Mouse (Mus musculus): Measurements from ENCODE around the gene Sik3.
"Not testable (repeated sequence)": the region's sequence is repeated elsewhere in the genome, so short reads cannot be mapped to it uniquely, and the experiment has no call there.

Sik3 gene

DNA sequence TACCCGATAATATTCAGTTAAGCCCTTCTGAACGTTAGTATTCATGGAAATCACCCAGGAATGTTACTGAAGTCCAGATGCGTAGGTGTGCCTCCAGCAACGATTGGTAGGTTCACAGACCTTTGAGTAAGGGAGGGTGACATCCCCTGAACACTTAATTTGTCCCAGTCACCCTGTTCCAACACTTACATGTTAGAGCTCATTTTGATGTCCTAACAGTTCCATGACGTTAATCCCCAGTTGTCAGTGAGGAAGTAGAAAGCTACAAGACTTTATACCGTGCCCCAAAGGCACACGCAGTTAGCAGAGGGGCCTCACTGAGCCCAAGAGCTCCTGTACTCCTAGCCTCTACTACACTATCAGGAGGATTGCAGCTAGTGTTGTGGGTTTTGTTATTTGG, 36.9 kb downstream of the Sik3 start:
- intact Hi-C loops (cut with DNase I) = no loop called here

DNA sequence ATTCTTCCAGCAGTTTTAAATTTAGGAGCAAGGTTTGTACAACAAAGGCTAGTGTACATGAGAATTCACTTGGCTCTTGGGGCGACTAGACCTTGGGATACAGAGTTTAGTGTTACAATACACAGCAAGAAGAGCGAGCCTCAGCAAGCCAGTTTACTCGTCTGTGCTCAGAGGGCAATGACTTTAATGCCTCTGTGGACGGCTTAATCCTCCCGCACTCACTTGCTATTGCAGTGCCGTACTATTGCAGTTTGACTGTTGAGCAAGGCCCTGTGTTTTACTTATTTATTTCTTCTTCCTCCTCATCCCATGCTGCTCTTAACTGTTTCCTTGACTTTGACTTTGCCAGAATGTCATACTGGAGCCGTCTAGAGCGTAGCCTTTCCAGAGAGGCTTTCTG, 37.6 kb downstream of the Sik3 start:
- intact Hi-C loops (cut with DNase I) = no loop called here

DNA sequence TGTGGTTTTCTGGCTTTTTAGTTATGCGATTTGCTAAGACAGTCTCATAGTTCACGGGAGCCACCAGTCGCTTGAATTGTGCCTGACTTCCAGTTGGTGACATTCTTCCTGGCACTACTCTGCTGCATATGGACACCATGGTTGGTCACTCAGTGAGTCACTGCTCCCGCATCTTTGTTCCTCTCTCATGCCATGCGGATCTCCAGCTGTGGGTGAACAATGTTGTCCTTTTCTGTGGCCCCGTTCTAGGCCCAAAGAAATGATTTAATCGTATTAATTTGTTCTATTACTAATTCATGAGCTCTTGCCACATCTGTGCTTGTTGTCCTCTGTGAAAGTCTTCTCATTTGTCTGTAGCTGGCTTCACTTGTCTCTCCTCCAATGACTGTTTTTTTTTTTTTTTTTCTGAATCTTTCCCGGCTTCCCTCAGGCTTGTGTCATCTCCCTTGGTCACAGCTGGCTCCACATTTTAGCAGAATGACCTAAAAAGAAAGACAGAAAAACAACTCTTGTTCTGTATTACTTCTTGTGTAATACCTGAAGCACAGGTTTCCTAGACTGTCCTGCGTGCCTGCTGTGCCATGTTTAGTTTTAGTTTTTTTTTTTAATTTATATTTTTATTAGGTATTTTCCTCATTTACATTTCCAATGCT, 40.5 kb downstream of the Sik3 start:
- intact Hi-C loops (cut with DNase I) = no loop called here

DNA sequence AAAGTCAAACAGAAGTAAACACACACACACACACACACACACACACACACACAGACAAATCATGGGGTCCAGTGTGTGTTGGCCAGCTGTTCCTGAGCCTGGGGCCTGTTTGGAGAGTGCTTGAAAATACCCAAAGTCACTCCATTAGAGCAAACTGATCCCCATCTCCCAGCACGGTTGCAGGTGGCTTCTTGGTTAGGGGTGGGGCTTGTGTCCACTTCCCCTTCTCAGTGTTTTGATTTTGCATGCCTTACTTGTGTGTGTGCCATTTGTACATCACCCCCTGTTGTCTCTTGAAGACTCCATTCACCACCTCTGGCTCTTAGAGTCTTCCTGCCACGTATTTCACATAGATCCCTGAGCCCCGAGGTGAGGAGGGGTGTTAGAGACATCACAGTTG, 45.4 kb downstream of the Sik3 start:
- intact Hi-C loops (cut with DNase I) = no loop called here

DNA sequence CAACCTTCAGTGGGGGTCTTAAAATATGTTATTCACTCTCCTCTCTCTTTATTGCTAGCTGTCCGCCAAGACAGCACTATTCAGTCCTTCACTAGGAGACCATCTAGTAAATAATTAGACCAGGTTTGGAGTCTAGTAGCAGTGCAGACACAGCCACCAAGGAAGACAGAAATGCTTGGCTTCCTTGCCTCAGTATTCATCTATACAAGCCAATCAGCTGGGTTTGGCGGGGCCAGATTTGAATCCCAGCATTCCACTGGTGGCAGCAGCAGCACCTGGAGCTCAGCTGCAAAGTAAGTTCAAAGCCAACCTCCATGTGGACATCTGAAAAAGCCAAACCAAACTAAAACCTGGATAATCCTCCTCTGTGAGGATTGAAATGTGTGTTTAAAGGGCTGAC, 47.6 kb downstream of the Sik3 start:
- intact Hi-C loops (cut with DNase I) = no loop called here

DNA sequence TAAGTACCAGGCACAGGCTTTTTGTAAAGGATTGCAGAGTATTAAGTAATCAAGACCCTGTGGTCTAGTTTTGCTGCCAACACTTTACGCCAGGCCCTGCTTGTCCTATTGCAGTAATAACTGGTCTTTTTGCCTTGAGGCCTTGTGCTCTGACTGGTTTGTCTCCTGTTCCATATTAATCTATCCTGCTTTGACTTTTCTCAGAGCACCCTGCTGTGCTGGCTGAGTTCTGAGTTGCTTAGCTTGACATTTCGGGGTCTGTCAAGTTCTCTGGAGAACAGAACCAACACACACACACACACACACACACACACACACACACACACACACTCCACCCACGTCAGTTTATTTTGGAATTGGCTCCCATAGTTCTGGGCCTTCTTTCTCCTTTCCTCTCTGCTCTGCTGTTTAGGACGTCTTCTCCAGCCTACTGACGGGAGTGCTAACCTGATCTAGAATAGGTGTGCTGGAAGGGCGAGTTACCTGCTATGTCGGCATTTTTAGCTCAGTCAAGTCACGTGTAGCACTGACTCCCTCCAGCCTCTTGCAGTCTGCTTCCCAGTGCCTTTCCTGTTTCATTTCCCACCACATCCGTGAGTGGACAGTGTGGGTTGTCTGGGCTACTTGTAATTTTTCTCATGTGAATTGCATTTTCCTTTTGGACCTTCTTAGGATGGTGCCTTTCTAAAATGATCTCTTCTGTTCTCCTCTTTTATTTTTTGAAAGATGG, 49.2 kb downstream of the Sik3 start:
- intact Hi-C loops (cut with DNase I) = no loop called here

DNA sequence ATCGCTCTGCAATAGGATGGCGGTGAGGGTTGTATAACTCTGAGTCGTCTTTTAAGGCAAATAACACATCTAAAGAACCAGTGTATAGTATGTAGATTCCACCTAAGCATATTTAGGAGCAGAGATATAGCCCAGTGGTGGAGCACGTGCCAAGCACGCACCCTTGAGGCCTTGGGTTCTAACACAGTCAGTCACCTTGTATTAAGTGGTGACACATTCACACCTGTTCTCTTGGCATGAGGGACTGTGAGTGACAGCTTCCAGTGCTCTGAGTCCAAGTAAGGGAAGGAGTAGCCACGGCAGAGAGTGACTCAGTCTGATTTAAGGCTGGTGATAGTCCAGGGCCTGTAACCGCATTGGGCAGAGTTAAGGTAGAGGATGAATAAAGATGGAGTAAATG, 51.7 kb downstream of the Sik3 start:
- intact Hi-C loops (cut with DNase I) = no loop called here

DNA sequence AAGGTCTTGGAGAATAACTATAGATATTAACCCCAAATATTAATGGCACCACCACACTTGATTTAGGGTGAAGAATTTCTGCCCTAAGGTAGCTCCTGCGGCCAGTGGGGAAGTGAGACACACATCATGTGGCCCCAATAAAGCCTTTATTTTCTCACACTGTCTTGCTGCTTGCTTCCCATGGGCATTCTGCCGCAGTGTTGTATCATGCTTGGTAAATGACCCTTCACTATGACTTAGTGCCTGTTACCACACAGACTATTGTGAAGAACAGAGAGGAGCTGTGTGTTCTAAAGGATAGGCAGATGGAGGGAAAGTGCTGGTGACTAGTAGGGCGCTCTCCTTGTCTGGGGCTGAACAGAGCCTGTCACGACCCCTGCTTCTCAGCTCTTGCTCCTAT, 54.1 kb downstream of the Sik3 start:
- intact Hi-C loops (cut with DNase I) = no loop called here

- intact Hi-C loops (cut with DNase I) = no loop called here
Measured at GRCm38 (mm10) chr9:46067691-46068090, 55.1 kb downstream of the Sik3 start.

GRCm38 (mm10) chr9:46069013-46069412, 56.4 kb downstream of the Sik3 start:
- intact Hi-C loops (cut with DNase I) = no loop called here

GRCm38 (mm10) chr9:46072101-46072835, 59.6 kb downstream of the Sik3 start:
- intact Hi-C loops (cut with DNase I) = loop anchor here (5.0 kb wide), 1 partner anchor 55 kb away; no protein-coding TSS in a partner anchor

- intact Hi-C loops (cut with DNase I) = loop anchor here (5.0 kb wide), 1 partner anchor 56 kb away; no protein-coding TSS in a partner anchor
Measured at GRCm38 (mm10) chr9:46073443-46073842, 60.8 kb downstream of the Sik3 start.

DNA sequence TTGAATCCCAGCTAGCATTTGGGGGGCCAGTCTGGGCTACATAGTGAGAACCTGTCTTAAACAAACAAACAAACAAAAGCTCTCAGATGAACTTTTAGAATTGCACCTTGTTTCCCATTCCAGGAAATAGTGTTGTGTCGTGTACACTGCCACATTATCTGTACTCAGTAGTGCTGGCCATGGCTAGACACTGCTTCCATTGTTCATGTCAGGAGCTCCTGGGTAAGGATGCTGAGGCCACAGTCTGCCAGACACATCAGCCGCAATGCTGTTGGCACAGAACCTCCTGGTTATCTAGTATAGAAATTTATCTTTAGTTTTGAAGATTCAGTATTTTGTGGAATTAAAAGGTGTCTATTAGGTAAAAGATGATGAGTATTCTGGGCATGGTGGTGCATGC, 63.0 kb downstream of the Sik3 start:
- intact Hi-C loops (cut with DNase I) = no loop called here

DNA sequence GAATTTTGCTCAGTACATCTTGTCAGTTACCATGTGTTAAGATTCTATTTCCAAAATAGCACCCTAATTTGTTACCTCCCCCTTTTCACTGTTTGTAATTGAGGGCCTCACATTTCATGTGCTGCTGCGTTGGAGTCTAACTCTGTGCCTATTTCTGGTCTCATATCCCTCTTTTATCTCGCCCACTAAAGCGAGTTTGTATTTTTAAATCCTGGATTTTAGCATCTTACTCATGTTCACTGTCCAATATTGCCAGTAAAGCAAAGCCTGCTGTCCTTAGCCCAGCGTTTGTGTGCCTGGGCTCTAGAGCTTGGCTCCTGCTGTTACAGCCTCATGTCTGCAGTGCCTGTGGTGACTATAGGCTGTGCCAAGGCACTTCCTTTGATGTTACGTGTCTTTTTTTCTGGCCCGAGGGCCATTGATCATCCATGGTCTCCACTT, 69.8 kb downstream of the Sik3 start:
- intact Hi-C loops (cut with DNase I) = no loop called here

- intact Hi-C loops (cut with DNase I) = no loop called here
Measured at GRCm38 (mm10) chr9:46083490-46083893, 70.9 kb downstream of the Sik3 start.

DNA sequence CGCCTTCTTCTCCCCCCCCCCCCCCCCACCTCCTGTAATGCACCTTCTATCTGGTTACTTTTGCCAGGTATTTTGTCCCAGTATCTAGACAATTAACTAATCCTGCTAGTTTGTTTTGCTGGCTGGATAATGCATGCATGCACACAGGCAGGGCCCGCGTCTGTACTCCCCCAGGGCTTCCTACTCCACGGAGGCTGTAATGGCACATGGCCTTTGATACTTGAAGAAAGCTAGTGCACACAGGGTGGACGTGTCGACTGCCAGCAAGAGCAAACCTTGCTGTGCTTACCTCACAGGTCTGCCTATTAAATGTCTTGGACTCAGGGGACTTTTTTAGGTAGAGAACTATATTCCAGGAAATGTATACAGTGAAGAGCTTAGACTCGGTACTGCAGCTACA, 73.3 kb downstream of the Sik3 start:
- intact Hi-C loops (cut with DNase I) = no loop called here

DNA sequence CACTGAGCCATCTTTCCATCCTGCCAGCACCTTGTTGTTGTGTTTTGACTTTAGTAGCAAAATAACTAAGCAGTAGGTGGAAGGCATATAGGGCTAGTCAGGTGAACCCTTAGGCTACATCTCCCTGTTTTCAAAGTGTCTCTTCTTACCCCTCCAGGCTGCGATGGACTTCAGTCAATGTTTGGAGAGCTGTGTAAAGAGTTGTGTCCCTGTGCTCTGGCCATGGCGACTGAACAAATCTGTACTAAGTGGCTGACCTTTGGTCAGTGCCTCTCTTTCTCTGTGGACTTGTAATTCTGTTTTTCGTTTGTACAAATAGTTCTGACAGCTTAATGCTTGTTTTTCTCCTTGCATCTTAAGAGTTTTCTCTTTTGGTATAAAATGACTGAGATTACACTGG, 74.2 kb downstream of the Sik3 start:
- intact Hi-C loops (cut with DNase I) = no loop called here

- intact Hi-C loops (cut with DNase I) = no loop called here
Measured at GRCm38 (mm10) chr9:46087461-46087860, 74.8 kb downstream of the Sik3 start.

GRCm38 (mm10) chr9:46088722-46089121, 76.1 kb downstream of the Sik3 start:
- intact Hi-C loops (cut with DNase I) = no loop called here

DNA sequence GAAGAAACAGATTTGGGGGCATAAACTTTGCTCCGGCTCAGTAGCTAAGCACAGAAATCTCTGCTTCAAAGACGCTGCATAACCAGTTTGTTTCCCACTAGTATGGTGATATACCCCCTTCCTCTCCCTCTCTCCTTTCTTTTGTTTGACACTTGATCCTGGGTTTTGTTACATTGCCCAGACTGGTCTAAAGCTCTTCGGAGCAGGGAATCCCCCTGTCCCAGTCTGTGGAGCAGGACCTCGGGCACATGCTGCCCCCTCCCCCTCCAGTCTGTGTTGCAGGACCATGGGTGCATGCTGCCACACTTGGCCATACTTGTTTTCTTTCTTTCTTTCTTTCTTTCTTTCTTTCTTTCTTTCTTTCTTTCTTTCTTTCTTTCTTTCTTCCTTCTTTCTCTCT, 77.4 kb downstream of the Sik3 start:
- intact Hi-C loops (cut with DNase I) = no loop called here

- intact Hi-C loops (cut with DNase I) = not testable (repeated sequence)
Measured at GRCm38 (mm10) chr9:46091157-46091556, 78.5 kb downstream of the Sik3 start.

DNA sequence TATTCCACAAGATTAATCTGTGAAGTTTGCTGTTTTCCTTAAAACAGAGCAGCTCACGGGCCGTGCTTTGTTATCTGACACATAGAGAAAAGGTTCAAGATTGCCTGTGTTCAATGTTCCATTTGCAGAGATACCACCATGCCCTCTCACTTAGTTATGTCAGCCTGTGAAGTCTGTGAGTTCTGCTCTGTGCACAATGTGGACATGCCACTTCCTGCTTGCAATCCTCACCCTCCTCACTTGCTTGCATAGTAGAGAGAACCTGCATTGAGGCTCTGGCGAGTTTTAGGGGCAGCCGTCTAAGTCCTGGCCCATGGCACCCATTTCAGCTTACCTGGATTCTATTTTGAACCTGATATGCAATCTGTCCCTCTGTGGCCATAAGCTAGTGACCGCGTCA, 80.0 kb downstream of the Sik3 start:
- intact Hi-C loops (cut with DNase I) = no loop called here

Measured in adrenal gland (tissue).